Mouse (Mus musculus) urinary bladder, postnatal 36 days (tissue): ENCODE data around the gene Nav3.

Experiments
- DNase-seq, 2 experiments: peaks; one replicate each; pipeline ENCODE4 v3.0.0; 2022; ENCODE audit warnings: low spot score in 2 of 2, mixed read lengths in 1 of 2

The Nav3 gene

GRCm38 (mm10) chr10:109847631-109848030 is 608.4 kb downstream of the Nav3 start:
- no peak for DNase-seq

GRCm38 (mm10) chr10:109843661-109844060 is 612.3 kb downstream of the Nav3 start:
- no peak for DNase-seq

- DNase-seq: no peak
These were observed 623.2 kb downstream of the Nav3 start for GRCm38 (mm10) chr10:109832768-109833291.

GRCm38 (mm10) chr10:109806782-109807493 is 649.1 kb downstream of the Nav3 start:
- DNase-seq: no peak

GRCm38 (mm10) chr10:109803441-109803840 is 652.6 kb downstream of the Nav3 start:
- no peak for DNase-seq

GRCm38 (mm10) chr10:109802236-109802635 is 653.8 kb downstream of the Nav3 start:
- DNase-seq: no peak

GRCm38 (mm10) chr10:109799246-109799645 is 656.8 kb downstream of the Nav3 start:
- DNase-seq: no peak

GRCm38 (mm10) chr10:109796981-109797380 is 659.0 kb downstream of the Nav3 start:
- DNase-seq: no peak

GRCm38 (mm10) chr10:109793491-109793890 is 662.5 kb downstream of the Nav3 start:
- DNase-seq: no peak

- DNase-seq: no peak
These were observed 667.3 kb downstream of the Nav3 start for GRCm38 (mm10) chr10:109788728-109789127.

- no peak for DNase-seq
These were observed 676.9 kb downstream of the Nav3 start for GRCm38 (mm10) chr10:109779109-109779508.

GRCm38 (mm10) chr10:109769092-109769491 is 686.9 kb downstream of the Nav3 start:
- DNase-seq: no peak

- DNase-seq: peak in 1 of 2 experiments; percentile 14
These were observed 690.4 kb downstream of the Nav3 start for GRCm38 (mm10) chr10:109765650-109766049.

- no peak for DNase-seq
These were observed 691.4 kb downstream of the Nav3 start for GRCm38 (mm10) chr10:109764412-109765101.

GRCm38 (mm10) chr10:109758921-109759600 is 696.9 kb downstream of the Nav3 start:
- no peak for DNase-seq

GRCm38 (mm10) chr10:109746901-109747300 is 709.1 kb downstream of the Nav3 start:
- DNase-seq: no peak

GRCm38 (mm10) chr10:109741664-109742063 is 714.3 kb downstream of the Nav3 start:
- DNase-seq: no peak

- DNase-seq: no peak
These were observed 715.7 kb downstream of the Nav3 start for GRCm38 (mm10) chr10:109740326-109740725.

GRCm38 (mm10) chr10:109723646-109724045 is 732.4 kb downstream of the Nav3 start:
- DNase-seq: no peak

GRCm38 (mm10) chr10:109718808-109719207 is 737.2 kb downstream of the Nav3 start:
- no peak for DNase-seq

- no peak for DNase-seq
These were observed 737.6 kb downstream of the Nav3 start for GRCm38 (mm10) chr10:109718390-109718789.

- DNase-seq: no peak
These were observed 743.0 kb downstream of the Nav3 start for GRCm38 (mm10) chr10:109713001-109713400.
